Mouse (Mus musculus): ENCODE results near the gene Slc16a6. TPM values are rescaled to one million over a fixed set of nuclear protein-coding genes. Genes with fewer than 3 reads are reported as not detected.

The Slc16a6 gene
- polyA plus RNA-seq, 1 experiment from 2014 or later, result 7.0 TPM

Small RNAs within 50 kb of the gene (microRNA-seq; reads per million reads assigned to microRNA genes)
- not detected for gene Gm25540

Other genes with a start within 250 kb of the Slc16a6 start
- gene Rgs9, start 175.5 kb downstream of the Slc16a6 start, polyA plus RNA-seq (2015; fragmentation: Nextera tagmentation; extraction: Ambion mirVana), result 0.82 and 1.4 TPM in 2 replicates
- gene Gna13, start 110.8 kb downstream of the Slc16a6 start, polyA plus RNA-seq (2015; fragmentation: Nextera tagmentation; extraction: Ambion mirVana), result 20.7 and 21.6 TPM in 2 replicates
- gene 9930022D16Rik, start 59.7 kb downstream of the Slc16a6 start, polyA plus RNA-seq (2015; fragmentation: Nextera tagmentation; extraction: Ambion mirVana), result not detected in 2 replicates
- 34.9 and 39.8 TPM in 2 replicates for gene Amz2, start 47.7 kb downstream of the Slc16a6 start, polyA plus RNA-seq (2015; fragmentation: Nextera tagmentation; extraction: Ambion mirVana)
- 3.6 TPM in 2 replicates for gene Arsg, start 224 bp downstream of the Slc16a6 start, polyA plus RNA-seq (2015; fragmentation: Nextera tagmentation; extraction: Ambion mirVana)
- 51.6 and 55.3 TPM in 2 replicates for gene Wipi1, start 138.4 kb upstream of the Slc16a6 start, polyA plus RNA-seq (2015; fragmentation: Nextera tagmentation; extraction: Ambion mirVana)
- gene Prkar1a, start 175.8 kb upstream of the Slc16a6 start, polyA plus RNA-seq (2015; fragmentation: Nextera tagmentation; extraction: Ambion mirVana), result 455 and 485 TPM in 2 replicates
- 3.1 and 3.4 TPM in 2 replicates for gene Fam20a, start 248.7 kb upstream of the Slc16a6 start, polyA plus RNA-seq (2015; fragmentation: Nextera tagmentation; extraction: Ambion mirVana)

Data from heart, embryonic 16.5 days (tissue).